9 mouse cellular contexts compared by ENCODE assay signal in the genomic region with DNA sequence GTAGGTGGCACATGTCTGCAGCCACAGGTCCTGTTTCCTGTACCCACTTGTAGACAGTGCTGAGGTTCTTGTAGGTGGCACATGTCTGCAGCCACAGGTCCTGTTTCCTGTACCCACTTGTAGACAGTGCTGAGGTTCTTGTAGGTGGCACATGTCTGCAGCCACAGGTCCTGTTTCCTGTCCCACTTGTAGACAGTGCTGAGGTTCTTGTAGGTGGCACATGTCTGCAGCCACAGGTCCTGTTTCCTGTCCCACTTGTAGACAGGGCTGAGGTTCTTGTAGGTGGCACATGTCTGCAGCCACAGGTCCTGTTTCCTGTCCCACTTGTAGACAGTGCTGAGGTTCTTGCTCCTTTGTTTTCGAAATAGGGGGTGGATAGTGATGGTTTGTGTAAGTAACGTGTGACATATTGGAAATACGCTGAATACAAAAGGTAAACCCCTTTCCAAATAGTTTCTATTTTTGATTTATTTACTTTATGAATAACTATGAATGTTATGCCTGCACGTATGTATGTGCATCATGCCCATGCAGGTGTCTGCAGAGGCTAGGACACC. TPM values are rescaled to one million over a fixed set of nuclear protein-coding genes. Genes with fewer than 3 reads are reported as not detected.
A peak's percentile ranks its signal among the peaks of the same experiment; 100 is the strongest.
DNase-seq lines count a peak whose midpoint lies in the region; TF ChIP-seq lines count a peak whose summit lies in the region.
"Not testable (repeated sequence)": the region's sequence is repeated elsewhere in the genome, so short reads cannot be mapped to it uniquely, and the experiment has no call there.
"Had no signal": no experiment of that assay in that cellular context is flagged by ENCODE, and none has a peak within 500 bp of the region (broad histone marks: within the 10 kb centered on the region; RNA-seq: fewer than 3 reads in every experiment).

No protein-coding gene starts in this region.

- peak; percentile 40 to 46 for DNase-seq in B cell, adult 2 months
- peak; percentile 29 to 38 for DNase-seq in CD8-positive naive resting alpha-beta T cell, adult 2 months (ENCODE audit: low read depth in 2 of 2, low spot score in 2 of 2)
- peak; percentile 46 for DNase-seq in induced T-regulatory cell, adult 2 months (ENCODE audit: low read depth)
- peak in 1 of 2 experiments; percentile 18 for DNase-seq in spleen, adult 2 months (ENCODE audit: low read depth in 1 of 2, low spot score in 2 of 2)
- DNase-seq in thymus, adult 18-20 months: peak; percentile 21 to 60
- DNase-seq in thymus, postnatal 14 days: peak; percentile 29
- DNase-seq in thymus, postnatal 4 days: peak; percentile 17

- WGBS in spleen, adult 2 months: 80% methylated on average over 4 of the region's 4 CpGs

- peak overlapping the region; percentile 43; the same call in 1 of the 2 replicates for H3K27ac ChIP-seq in spleen, adult 2 months (ENCODE audit: insufficient read depth, low read length)

- H3K27me3 ChIP-seq in spleen, adult 2 months (ENCODE audit: control insufficient read depth, insufficient read depth, low read length): not testable (repeated sequence)

- TF ChIP-seq POLR2A in spleen, adult 2 months (IDR thresholded peaks at IDR 0.05; ENCODE audit: low read depth, low read length): not testable (repeated sequence)

- H3K4me3 ChIP-seq in spleen, adult 2 months (ENCODE audit: extremely low read depth, insufficient read depth, insufficient read length): not testable (repeated sequence)

- not testable (repeated sequence) for TF ChIP-seq CTCF in spleen, adult 2 months (IDR thresholded peaks at IDR 0.05; ENCODE audit: extremely low read depth, insufficient read depth, insufficient read length, insufficient replicate concordance)

- not testable (repeated sequence) for H3K36me3 ChIP-seq in spleen, adult 2 months (ENCODE audit: control insufficient read depth, insufficient read depth, low read length)

- not testable (repeated sequence) for H3K4me1 ChIP-seq in spleen, adult 2 months (ENCODE audit: control insufficient read depth, insufficient read depth, insufficient read length)

RNA-seq across cellular contexts. Expression of gene ccdc198, which starts 25.7 kb away (rescaled TPM):
- polyA plus RNA-seq in spleen, adult 2 months (2012; rRNA removed): not detected in 2 replicates
- polyA plus RNA-seq: embryonic facial prominence, embryonic 14.5 days; hindbrain, embryonic 15.5 days had no signal

RNA-seq across cellular contexts. Expression of gene Naa30, which starts 47.5 kb away (rescaled TPM):
- 4.4 and 5.7 TPM in 2 replicates for polyA plus RNA-seq in spleen, adult 2 months (2012; rRNA removed)
